Mouse (Mus musculus): ENCODE results near the gene Cabp1. TPM values are rescaled to one million over a fixed set of nuclear protein-coding genes. Genes with fewer than 3 reads are reported as not detected.
A peak's percentile ranks its signal among the peaks of the same experiment; 100 is the strongest.

Cabp1 gene
- polyA plus RNA-seq, 1 experiment from 2014 or later, result 8.3 TPM

DNA sequence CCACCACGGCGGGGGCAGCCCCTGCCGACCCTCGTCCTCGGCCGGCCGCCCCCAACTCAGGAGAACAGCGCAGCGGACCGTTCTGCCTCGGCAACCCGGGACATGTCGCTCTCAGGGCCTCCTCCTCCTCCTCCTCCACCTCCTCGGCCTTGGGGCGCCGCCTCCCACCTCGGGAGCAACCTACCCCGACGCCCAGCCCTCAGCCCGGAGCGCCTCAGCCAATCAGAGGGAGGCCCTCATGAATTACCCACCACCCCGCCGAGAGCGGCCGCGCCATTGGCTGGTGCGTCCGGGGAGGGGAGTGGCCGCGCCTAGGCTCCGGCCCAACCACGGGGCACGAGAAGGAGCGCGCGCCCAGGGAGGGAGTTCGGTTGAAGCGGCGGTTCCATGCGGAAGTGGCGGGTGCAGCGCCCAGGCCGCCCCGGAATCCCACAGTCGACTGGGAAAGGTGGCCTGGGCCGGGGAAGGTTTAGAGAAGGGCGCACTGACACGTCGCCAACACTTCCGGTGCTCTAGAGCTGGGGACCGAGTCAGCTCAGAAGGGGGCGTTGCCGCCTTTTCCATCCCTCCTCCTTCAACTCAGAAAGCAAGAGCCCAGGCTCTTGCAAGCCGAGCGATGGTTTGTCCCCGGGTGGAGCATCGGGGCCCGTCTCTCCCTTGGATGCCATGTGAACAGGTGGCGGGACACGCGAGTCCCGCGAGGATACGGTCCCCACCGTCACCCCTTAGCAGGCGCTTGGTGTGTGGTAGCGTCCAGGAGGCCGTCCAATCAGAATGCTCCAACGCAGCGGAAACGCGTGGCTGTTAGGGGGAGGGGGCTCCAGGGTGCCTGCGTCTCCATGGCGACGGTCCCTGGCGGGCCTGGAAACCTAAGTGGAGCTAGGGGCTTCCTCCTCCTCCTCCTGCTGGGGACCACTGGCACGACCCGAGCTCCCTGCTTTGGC is 35.9 kb downstream of the Cabp1 start, which contains the start of gene Mlec:
Mlec (minus strand) TSS at position 140 of the 944 bp plus-strand sequence.
- Histone ChIP-seq H3K36me3 (ENCODE audit: control insufficient read depth, insufficient read depth) (no peaks in the 10 kb centered on the region), H3K4me1 (replicated peaks; ENCODE audit: control insufficient read depth, insufficient read depth, low read length) (peaks cover 35% of the 10 kb centered on the region), H3K27me3 (replicated peaks; ENCODE audit: control insufficient read depth, insufficient read depth, low read length) (no peaks in the 10 kb centered on the region), H3K9ac (replicated peaks; ENCODE audit: low read depth, low read length) (peak within 1 kb of the TSS; percentile 94), H3K27ac (ENCODE audit: low read length) (peak within 1 kb of the TSS; percentile 99), H3K9me3 (ENCODE audit: control insufficient read depth, low read length) (no peaks in the 10 kb centered on the region), H3K4me2 (ENCODE audit: low read length) (peak within 1 kb of the TSS; percentile 90), H3K4me3 (replicated peaks; ENCODE audit: low read length) (peak within 1 kb of the TSS; percentile 94)
- peak; percentile 97 for ATAC-seq
- under 1% methylated on average over 75 of the region's 78 CpGs for WGBS

DNA sequence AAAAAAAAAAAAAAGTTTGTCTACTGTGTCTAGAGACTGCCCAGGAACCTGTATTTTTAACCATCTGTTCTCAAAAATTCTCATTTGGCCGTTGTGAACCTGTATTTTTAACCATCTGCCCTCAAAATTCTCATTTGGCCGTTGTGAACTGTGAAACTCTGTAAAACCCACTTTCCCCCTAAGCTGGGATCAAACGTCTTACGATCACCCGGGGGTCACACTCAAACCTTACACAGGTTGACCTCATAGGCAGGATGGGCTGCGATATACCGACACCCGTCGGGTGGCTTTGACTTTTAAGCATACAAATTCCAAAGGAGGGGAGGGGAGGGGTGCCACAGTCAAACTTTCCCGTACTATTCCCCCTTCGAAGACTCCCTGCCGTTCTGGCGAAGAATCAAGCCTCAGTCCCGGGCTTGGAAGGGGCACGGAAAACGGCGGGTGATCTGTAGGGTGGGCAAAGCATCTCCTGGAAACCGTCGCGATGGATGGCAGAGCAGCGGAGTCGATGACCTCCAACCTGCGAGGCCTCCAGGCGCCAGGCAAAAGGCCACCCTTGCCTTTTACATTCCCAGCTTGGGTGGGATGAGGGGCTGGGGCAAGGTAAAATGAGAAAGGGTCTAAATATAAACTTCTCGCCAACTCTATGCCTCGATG is 37.1 kb downstream of the Cabp1 start:
- Histone ChIP-seq H3K27me3 (replicated peaks; ENCODE audit: control insufficient read depth, insufficient read depth, low read length) (no peaks in the 10 kb centered on the region), H3K4me3 (replicated peaks; ENCODE audit: low read length) (peak overlapping the region; percentile 94), H3K9ac (replicated peaks; ENCODE audit: low read depth, low read length) (peak overlapping the region; percentile 94), H3K4me2 (ENCODE audit: low read length) (peak overlapping the region; percentile 90), H3K27ac (ENCODE audit: low read length) (no peak overlapping the region; the same call in 1 of the 2 replicates), H3K36me3 (ENCODE audit: control insufficient read depth, insufficient read depth) (no peaks in the 10 kb centered on the region), H3K9me3 (ENCODE audit: control insufficient read depth, low read length) (no peaks in the 10 kb centered on the region), H3K4me1 (replicated peaks; ENCODE audit: control insufficient read depth, insufficient read depth, low read length) (peaks cover 35% of the 10 kb centered on the region)
- no peak for ATAC-seq
- WGBS, result 2% methylated on average over 26 of the region's 26 CpGs

GRCm38 (mm10) chr5:115156401-115156800 is 37.8 kb downstream of the Cabp1 start:
- H3K4me2 ChIP-seq (ENCODE audit: low read length), result peak overlapping the region; percentile 90
- H3K4me3 ChIP-seq (replicated peaks; ENCODE audit: low read length), result peak overlapping the region; percentile 13; the same call in 1 of the 2 replicates
- no peaks in the 10 kb centered on the region for H3K36me3 ChIP-seq (ENCODE audit: control insufficient read depth, insufficient read depth)
- no peak for ATAC-seq
- H3K9ac ChIP-seq (replicated peaks; ENCODE audit: low read depth, low read length), result no peak overlapping the region
- H3K27me3 ChIP-seq (replicated peaks; ENCODE audit: control insufficient read depth, insufficient read depth, low read length), result no peaks in the 10 kb centered on the region
- H3K9me3 ChIP-seq (ENCODE audit: control insufficient read depth, low read length), result no peaks in the 10 kb centered on the region
- 63% methylated on average over 7 of the region's 7 CpGs for WGBS
- peaks cover 35% of the 10 kb centered on the region for H3K4me1 ChIP-seq (replicated peaks; ENCODE audit: control insufficient read depth, insufficient read depth, low read length)
- H3K27ac ChIP-seq (ENCODE audit: low read length), result no peak overlapping the region

GRCm38 (mm10) chr5:115155831-115156230 is 38.4 kb downstream of the Cabp1 start:
- no peak for ATAC-seq
- Histone ChIP-seq H3K4me1 (replicated peaks; ENCODE audit: control insufficient read depth, insufficient read depth, low read length) (peaks cover 35% of the 10 kb centered on the region), H3K9ac (replicated peaks; ENCODE audit: low read depth, low read length) (peak overlapping the region; percentile 35; the same call in 1 of the 2 replicates), H3K4me2 (ENCODE audit: low read length) (peak overlapping the region; percentile 90), H3K27me3 (replicated peaks; ENCODE audit: control insufficient read depth, insufficient read depth, low read length) (no peaks in the 10 kb centered on the region), H3K9me3 (ENCODE audit: control insufficient read depth, low read length) (no peaks in the 10 kb centered on the region), H3K36me3 (ENCODE audit: control insufficient read depth, insufficient read depth) (no peaks in the 10 kb centered on the region), H3K27ac (ENCODE audit: low read length) (no peak overlapping the region), H3K4me3 (replicated peaks; ENCODE audit: low read length) (peak overlapping the region; percentile 6; the same call in 1 of the 2 replicates)
- 37% methylated on average over 5 of the region's 5 CpGs for WGBS

- no peak for ATAC-seq
- H3K4me2 ChIP-seq (ENCODE audit: low read length), result peak overlapping the region; percentile 90
- H3K36me3 ChIP-seq (ENCODE audit: control insufficient read depth, insufficient read depth), result peaks cover 3% of the 10 kb centered on the region; the same call in 1 of the 2 replicates
- no peak overlapping the region; the same call in 1 of the 2 replicates for H3K9ac ChIP-seq (replicated peaks; ENCODE audit: low read depth, low read length)
- no peaks in the 10 kb centered on the region for H3K9me3 ChIP-seq (ENCODE audit: control insufficient read depth, low read length)
- 69% methylated on average over 13 of the region's 13 CpGs for WGBS
- H3K4me1 ChIP-seq (replicated peaks; ENCODE audit: control insufficient read depth, insufficient read depth, low read length), result peaks cover 35% of the 10 kb centered on the region
- H3K27me3 ChIP-seq (replicated peaks; ENCODE audit: control insufficient read depth, insufficient read depth, low read length), result no peaks in the 10 kb centered on the region
- H3K4me3 ChIP-seq (replicated peaks; ENCODE audit: low read length), result no peak overlapping the region
- no peak overlapping the region for H3K27ac ChIP-seq (ENCODE audit: low read length)
These were observed 39.0 kb downstream of the Cabp1 start for GRCm38 (mm10) chr5:115155156-115155631.

DNA sequence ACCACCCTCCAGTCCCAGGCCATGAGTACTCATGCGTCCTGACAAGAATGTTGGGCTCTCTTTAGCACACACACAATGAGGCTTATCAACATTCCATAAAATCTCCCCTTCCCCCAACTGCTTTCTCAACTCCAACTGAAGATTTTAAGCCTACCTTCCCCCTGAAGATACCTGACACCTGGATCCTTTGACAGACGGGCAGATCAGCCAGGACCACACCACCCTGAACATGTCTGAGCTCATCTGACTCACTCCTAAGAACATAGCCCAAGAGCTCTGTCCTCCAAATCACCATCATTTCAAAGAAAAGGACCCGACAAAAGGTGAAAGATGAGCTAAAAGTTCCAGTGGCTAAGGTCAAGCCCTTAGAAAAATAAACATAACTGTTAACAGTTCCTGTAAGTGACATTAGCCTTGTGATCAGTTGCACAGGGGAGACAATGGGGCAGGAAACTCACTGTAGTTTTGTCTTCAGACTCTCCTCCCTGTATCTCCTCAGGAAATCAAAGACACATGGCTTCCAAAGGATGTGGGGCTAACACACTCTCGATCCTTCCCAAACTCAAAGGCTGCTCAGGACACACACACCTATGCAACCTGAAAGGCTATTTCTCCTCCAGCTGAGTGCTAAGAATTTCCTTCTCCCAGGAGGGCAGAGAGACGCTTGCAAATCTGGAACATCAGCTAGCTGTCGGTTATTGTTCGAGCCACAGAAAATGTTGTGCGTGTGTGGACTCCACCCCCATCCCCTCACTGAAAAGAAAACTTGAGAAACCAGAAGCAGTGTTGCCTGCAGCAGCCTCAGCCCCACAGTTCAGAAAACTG is 41.8 kb downstream of the Cabp1 start:
- no peak for ATAC-seq
- peaks cover 19% of the 10 kb centered on the region for H3K36me3 ChIP-seq (ENCODE audit: control insufficient read depth, insufficient read depth)
- 67% methylated on average over 8 of the region's 8 CpGs for WGBS
- no peak overlapping the region for H3K9ac ChIP-seq (replicated peaks; ENCODE audit: low read depth, low read length)
- H3K4me2 ChIP-seq (ENCODE audit: low read length), result no peak overlapping the region
- no peaks in the 10 kb centered on the region for H3K9me3 ChIP-seq (ENCODE audit: control insufficient read depth, low read length)
- no peak overlapping the region for H3K4me3 ChIP-seq (replicated peaks; ENCODE audit: low read length)
- no peak overlapping the region for H3K27ac ChIP-seq (ENCODE audit: low read length)
- no peaks in the 10 kb centered on the region for H3K27me3 ChIP-seq (replicated peaks; ENCODE audit: control insufficient read depth, insufficient read depth, low read length)
- peaks cover 28% of the 10 kb centered on the region for H3K4me1 ChIP-seq (replicated peaks; ENCODE audit: control insufficient read depth, insufficient read depth, low read length)

DNA sequence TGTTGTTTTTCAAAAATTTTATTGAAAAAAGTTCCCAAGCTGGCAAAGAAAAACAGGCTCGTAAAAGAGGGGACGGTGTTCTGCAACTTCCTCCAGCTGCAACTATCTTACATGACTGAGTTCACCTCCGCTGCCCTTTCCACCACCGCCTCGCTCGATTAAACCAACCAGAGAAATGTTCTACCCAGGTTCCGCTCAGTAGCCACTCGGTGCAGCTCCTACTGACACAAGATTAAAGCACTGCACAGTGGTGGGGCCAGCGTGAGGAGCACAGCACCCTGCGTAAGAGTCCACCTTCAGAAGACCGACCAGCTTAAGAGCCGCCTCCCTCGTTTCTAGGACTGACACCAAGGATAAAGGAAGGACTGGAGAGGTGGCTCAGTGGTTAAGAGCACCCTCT is 42.7 kb downstream of the Cabp1 start:
- 90% methylated on average over 13 of the region's 13 CpGs for WGBS
- no peak for ATAC-seq
- Histone ChIP-seq H3K4me2 (ENCODE audit: low read length) (no peak overlapping the region), H3K4me3 (replicated peaks; ENCODE audit: low read length) (no peak overlapping the region), H3K9me3 (ENCODE audit: control insufficient read depth, low read length) (no peaks in the 10 kb centered on the region), H3K27ac (ENCODE audit: low read length) (no peak overlapping the region), H3K36me3 (ENCODE audit: control insufficient read depth, insufficient read depth) (peaks cover 22% of the 10 kb centered on the region), H3K27me3 (replicated peaks; ENCODE audit: control insufficient read depth, insufficient read depth, low read length) (no peaks in the 10 kb centered on the region), H3K9ac (replicated peaks; ENCODE audit: low read depth, low read length) (no peak overlapping the region), H3K4me1 (replicated peaks; ENCODE audit: control insufficient read depth, insufficient read depth, low read length) (peaks cover 20% of the 10 kb centered on the region)

- no peak overlapping the region for H3K9ac ChIP-seq (replicated peaks; ENCODE audit: low read depth, low read length)
- H3K27me3 ChIP-seq (replicated peaks; ENCODE audit: control insufficient read depth, insufficient read depth, low read length), result no peaks in the 10 kb centered on the region
- 89% methylated on average over 5 of the region's 5 CpGs for WGBS
- no peak overlapping the region for H3K27ac ChIP-seq (ENCODE audit: low read length)
- H3K4me3 ChIP-seq (replicated peaks; ENCODE audit: low read length), result no peak overlapping the region
- H3K4me2 ChIP-seq (ENCODE audit: low read length), result no peak overlapping the region
- H3K36me3 ChIP-seq (ENCODE audit: control insufficient read depth, insufficient read depth), result peaks cover 22% of the 10 kb centered on the region
- no peaks in the 10 kb centered on the region for H3K9me3 ChIP-seq (ENCODE audit: control insufficient read depth, low read length)
- no peak for ATAC-seq
- peaks cover 15% of the 10 kb centered on the region for H3K4me1 ChIP-seq (replicated peaks; ENCODE audit: control insufficient read depth, insufficient read depth, low read length)
These were observed 43.2 kb downstream of the Cabp1 start for GRCm38 (mm10) chr5:115150991-115151390.

Data from forebrain, embryonic 16.5 days (tissue).